Mouse (Mus musculus) MEL (cell line): Measurements from ENCODE around the gene Rab31. TPM values are rescaled to one million over a fixed set of nuclear protein-coding genes. Genes with fewer than 3 reads are reported as not detected.

Experiments used
- DNase-seq: peaks from one replicate; pipeline ENCODE4 v3.0.0; 2011; ENCODE audit warnings: low read depth, low spot score
- H3K27ac ChIP-seq: 2 replicates; pipeline ENCODE4 v1.5.1; 2012; ENCODE audit warnings: low read depth, mild to moderate bottlenecking, control low read depth, low read length, moderate library complexity; ENCODE audit not compliant: control insufficient read depth
- H3K27me3 ChIP-seq, 2 experiments: fragments of 150-350 bp in 1 of 2; sonication (generic) in 1 of 2; 2 replicates each; pipeline ENCODE4 v1.6.1; 2012; ENCODE audit warnings: low read length in 2 of 2, mild to moderate bottlenecking in 2 of 2, improper control_type of control experiment in 1 of 2, moderate library complexity in 1 of 2; ENCODE audit not compliant: insufficient read depth in 2 of 2, control insufficient read depth in 1 of 2
- H3K36me3 ChIP-seq, 2 experiments: 2 replicates each; pipeline ENCODE4 v1.6.1; 2012 to 2014; ENCODE audit warnings: low read length in 2 of 2, improper control_type of control experiment in 1 of 2, inconsistent platforms in 1 of 2, mild to moderate bottlenecking in 1 of 2; ENCODE audit not compliant: insufficient read depth in 2 of 2, control insufficient read depth in 1 of 2
- H3K4me1 ChIP-seq, 2 experiments: fragments of 150-350 bp in 1 of 2; sonication (generic) in 1 of 2; 2 replicates each; pipeline ENCODE4 v1.6.1; 2012; ENCODE audit warnings: low read length in 2 of 2, improper control_type of control experiment in 1 of 2, mild to moderate bottlenecking in 1 of 2; ENCODE audit not compliant: insufficient read depth in 2 of 2, control insufficient read depth in 1 of 2
- H3K4me3 ChIP-seq, 2 experiments: fragments of 150-350 bp in 1 of 2; sonication (generic) in 1 of 2; 2 replicates each; pipeline ENCODE4 v1.5.1; 2012; ENCODE audit warnings: low read depth in 2 of 2, low read length in 2 of 2, mild to moderate bottlenecking in 2 of 2, moderate library complexity in 2 of 2, control low read depth in 1 of 2, improper control_type of control experiment in 1 of 2; ENCODE audit not compliant: control insufficient read depth in 1 of 2, insufficient read depth in 1 of 2
- H3K79me2 ChIP-seq: 2 replicates; pipeline ENCODE4 v1.6.1; 2012; ENCODE audit warnings: mild to moderate bottlenecking, low read length, moderate library complexity; ENCODE audit not compliant: control insufficient read depth, poor library complexity, insufficient read depth
- H3K9ac ChIP-seq: 2 replicates; pipeline ENCODE4 v1.6.1; 2012; ENCODE audit warnings: low read depth, mild to moderate bottlenecking, control low read depth, low read length, moderate library complexity; ENCODE audit not compliant: control insufficient read depth, poor library complexity, severe bottlenecking
- H3K9me3 ChIP-seq: fragments of 150-350 bp; sonication (generic); replicated peaks from 2 replicates; pipeline ENCODE4 v1.6.1; 2012; ENCODE audit warnings: mild to moderate bottlenecking, low read length, improper control_type of control experiment, moderate library complexity; ENCODE audit not compliant: insufficient read depth
- BHLHE40 ChIP-seq: IDR thresholded peaks from 2 replicates; pipeline ENCODE4 v1.6.1; 2012; ENCODE audit warnings: low read depth, mild to moderate bottlenecking, inconsistent platforms, low read length, improper control_type of control experiment, borderline replicate concordance
- CHD1 ChIP-seq: IDR thresholded peaks from 2 replicates; pipeline ENCODE4 v1.6.1; 2012; ENCODE audit warnings: low read depth, mild to moderate bottlenecking, inconsistent platforms, low read length, improper control_type of control experiment
- CTCF ChIP-seq, 3 experiments: IDR thresholded peaks in 2 of 3; conservative IDR thresholded peaks in 1 of 3; 2 replicates each; pipeline ENCODE4 v1.5.1; 2011 to 2012; ENCODE audit warnings: low read length in 3 of 3, low read depth in 2 of 3, mild to moderate bottlenecking in 2 of 3, improper control_type of control experiment in 1 of 3, inconsistent platforms in 1 of 3, mixed read lengths in 1 of 3, moderate library complexity in 1 of 3; ENCODE audit not compliant: control insufficient read depth in 1 of 3, insufficient read depth in 1 of 3, poor library complexity in 1 of 3, severe bottlenecking in 1 of 3
- ELF1 ChIP-seq: IDR thresholded peaks from 2 replicates; pipeline ENCODE4 v1.6.1; 2014; ENCODE audit warnings: low read depth, mild to moderate bottlenecking, inconsistent platforms, low read length, improper control_type of control experiment, moderate library complexity
- EP300 ChIP-seq, 2 experiments: IDR thresholded peaks; 2 replicates each; pipeline ENCODE4 v1.6.1; 2011; ENCODE audit warnings: improper control_type of control experiment in 2 of 2, low read length in 2 of 2, low read depth in 1 of 2, mild to moderate bottlenecking in 1 of 2
- GABPA ChIP-seq: IDR thresholded peaks from 2 replicates; pipeline ENCODE4 v1.6.1; 2012; ENCODE audit warnings: low read depth, mild to moderate bottlenecking, inconsistent platforms, low read length, improper control_type of control experiment, moderate library complexity
- GATA1 ChIP-seq: IDR thresholded peaks from 2 replicates; pipeline ENCODE4 v1.6.1; 2011; ENCODE audit warnings: low read depth, low read length, improper control_type of control experiment
- JUND ChIP-seq: IDR thresholded peaks from 2 replicates; pipeline ENCODE4 v1.6.1; 2011; ENCODE audit warnings: low read depth, mild to moderate bottlenecking, improper control_type of control experiment, low read length
- KAT2A ChIP-seq: conservative IDR thresholded peaks from 2 replicates; pipeline ENCODE4 v1.6.1; 2012; ENCODE audit warnings: low read depth, low read length, improper control_type of control experiment, inconsistent platforms
- MAX ChIP-seq: IDR thresholded peaks from 2 replicates; pipeline ENCODE4 v1.6.1; 2011; ENCODE audit warnings: low read length, improper control_type of control experiment
- MAZ ChIP-seq: IDR thresholded peaks from 2 replicates; pipeline ENCODE4 v1.6.1; 2012; ENCODE audit warnings: low read depth, mild to moderate bottlenecking, inconsistent platforms, low read length, improper control_type of control experiment
- MEF2A ChIP-seq: IDR thresholded peaks from 2 replicates; pipeline ENCODE4 v1.6.1; 2014; ENCODE audit warnings: low read depth, mild to moderate bottlenecking, inconsistent platforms, low read length, improper control_type of control experiment; ENCODE audit not compliant: poor library complexity, insufficient replicate concordance, severe bottlenecking; ENCODE audit errors: extremely low read depth
- MXI1 ChIP-seq: IDR thresholded peaks from 2 replicates; pipeline ENCODE4 v1.6.1; 2011; ENCODE audit warnings: mild to moderate bottlenecking, low read depth, low read length, improper control_type of control experiment
- MYB ChIP-seq: IDR thresholded peaks from 2 replicates; pipeline ENCODE4 v1.6.1; 2011; ENCODE audit warnings: mild to moderate bottlenecking, low read depth, low read length, improper control_type of control experiment
- NRF1 ChIP-seq: IDR thresholded peaks from 2 replicates; pipeline ENCODE4 v1.6.1; 2014; ENCODE audit warnings: low read depth, mild to moderate bottlenecking, inconsistent platforms, low read length, improper control_type of control experiment, moderate library complexity; ENCODE audit not compliant: poor library complexity, insufficient read depth, severe bottlenecking
- POLR2AphosphoS2 ChIP-seq: IDR thresholded peaks from 2 replicates; pipeline ENCODE4 v1.6.1; 2011; ENCODE audit warnings: low read length, improper control_type of control experiment
- POLR2AphosphoS5 ChIP-seq: IDR thresholded peaks from 2 replicates; pipeline ENCODE4 v1.6.1; 2012; ENCODE audit warnings: low read depth, borderline replicate concordance, mild to moderate bottlenecking, inconsistent platforms, low read length, moderate library complexity, mixed read lengths
- RCOR1 ChIP-seq: IDR thresholded peaks from 2 replicates; pipeline ENCODE4 v1.6.1; 2012; ENCODE audit warnings: low read depth, mild to moderate bottlenecking, inconsistent platforms, low read length, improper control_type of control experiment
- SIN3A ChIP-seq: IDR thresholded peaks from 2 replicates; pipeline ENCODE4 v1.6.1; 2012; ENCODE audit warnings: low read length, improper control_type of control experiment, inconsistent platforms
- TCF12 ChIP-seq: IDR thresholded peaks from 2 replicates; pipeline ENCODE4 v1.6.1; 2014; ENCODE audit warnings: low read depth, mild to moderate bottlenecking, inconsistent platforms, low read length, improper control_type of control experiment, moderate library complexity
- USF2 ChIP-seq, 2 experiments: IDR thresholded peaks; 2 replicates each; pipeline ENCODE4 v1.6.1; 2011 to 2012; ENCODE audit warnings: improper control_type of control experiment in 2 of 2, low read length in 2 of 2, borderline replicate concordance in 1 of 2, inconsistent platforms in 1 of 2, low read depth in 1 of 2, mild to moderate bottlenecking in 1 of 2; ENCODE audit not compliant: insufficient read depth in 1 of 2
- ZC3H11A ChIP-seq: IDR thresholded peaks from 2 replicates; pipeline ENCODE4 v1.6.1; 2012; ENCODE audit warnings: low read depth, mild to moderate bottlenecking, inconsistent platforms, low read length, improper control_type of control experiment
- ZKSCAN1 ChIP-seq: IDR thresholded peaks from 2 replicates; pipeline ENCODE4 v1.6.1; 2012; ENCODE audit warnings: low read depth, mild to moderate bottlenecking, inconsistent platforms, low read length, improper control_type of control experiment, moderate library complexity
- ZNF384 ChIP-seq: IDR thresholded peaks from 2 replicates; pipeline ENCODE4 v1.6.1; 2012; ENCODE audit warnings: low read depth, mild to moderate bottlenecking, inconsistent platforms, low read length, improper control_type of control experiment
- polyA plus RNA-seq, 2 experiments: library from polyadenylated mRNA; stranded (reverse) in 1 of 2; unstranded in 1 of 2; fragments of >175 nt in 1 of 2; fragments of >200 nt in 1 of 2; gene quantifications; 2 replicates each; pipeline versions ENCODE4 v1.2.1 to v1.2.4; 2012; ENCODE audit warnings: low replicate concordance in 2 of 2, low read depth in 1 of 2; ENCODE audit not compliant: insufficient read length in 2 of 2, insufficient read depth in 1 of 2, missing spikeins in 1 of 2
- total RNA-seq: library from RNA; depleted of rRNA; stranded (reverse); fragments of 300-350 nt; gene quantifications from 2 replicates; pipeline ENCODE4 v1.2.3, GENCODE M21; 2012

The Rab31 gene
- total and polyA plus RNA-seq, 3 experiments: 23.6 to 25.7 TPM; not detected in 1

DNA sequence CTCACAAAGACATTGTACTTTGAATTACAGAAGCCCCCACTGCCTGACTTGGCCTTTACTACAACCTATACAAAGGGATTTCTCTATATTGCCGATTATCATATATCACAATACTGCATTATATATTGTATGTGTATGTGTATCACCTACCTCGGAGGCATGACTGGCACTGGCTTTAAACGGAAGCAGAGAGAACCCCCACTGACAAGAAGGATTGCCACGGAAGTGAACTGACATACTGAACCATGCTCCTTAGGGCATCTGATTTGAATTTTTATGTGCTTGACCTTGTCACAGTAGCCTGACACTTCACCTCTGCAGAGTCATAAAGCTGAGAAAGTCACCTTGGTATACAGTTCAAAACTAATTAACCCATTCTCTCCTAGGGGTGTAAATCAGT lies 29.6 kb downstream of the Rab31 start:
- Histone ChIP-seq H3K9ac (no peak overlapping the region), H3K9me3 (no peaks in the 10 kb centered on the region), H3K27me3 (no peaks in the 10 kb centered on the region), H3K36me3 (no peaks in the 10 kb centered on the region), H3K79me2 (0 out of 2 replicates have a peak, but pooled peaks cover 1% of the 10 kb centered on the region), H3K4me1 (no peaks in the 10 kb centered on the region)
- TF ChIP-seq MYB (no peak), JUND (no peak), EP300 (IDR thresholded peaks at IDR 0.05; ENCODE audit: low read depth in 1 of 2, low read length in 2 of 2) (no peak), CTCF (IDR thresholded peaks at IDR 0.05 in 2 of 3, conservative IDR thresholded peaks at IDR 0.05 in 1 of 3; ENCODE audit: control insufficient read depth in 1 of 3, insufficient read depth in 1 of 3, low read depth in 2 of 3, low read length in 3 of 3, poor library complexity in 1 of 3, severe bottlenecking in 1 of 3) (no peak), MAZ (no peak), ZC3H11A (no peak), KAT2A (no peak), BHLHE40 (no peak), ZKSCAN1 (no peak), MEF2A (no peak), MXI1 (no peak), ELF1 (no peak), ZNF384 (no peak)
- TF ChIP-seq, all 39 proteins: peak for 0
- Histone ChIP-seq H3K27ac (no peak overlapping the region), H3K4me3 (no peak overlapping the region)
- DNase-seq: no peak

GRCm38 (mm10) chr17:65742245-65742905 lies 30.2 kb downstream of the Rab31 start:
- DNase-seq: no peak
- Histone ChIP-seq H3K27me3 (no peaks in the 10 kb centered on the region), H3K79me2 (0 out of 2 replicates have a peak, but pooled peaks cover 1% of the 10 kb centered on the region), H3K9me3 (no peaks in the 10 kb centered on the region), H3K27ac (no peak overlapping the region), H3K36me3 (no peaks in the 10 kb centered on the region; a peak in 1 of 4 replicates), H3K4me3 (no peak overlapping the region), H3K9ac (no peak overlapping the region), H3K4me1 (no peaks in the 10 kb centered on the region)
- no peak for TF ChIP-seq NRF1
- no peak for TF ChIP-seq RCOR1
- no peak for TF ChIP-seq MAZ
- TF ChIP-seq MAX: no peak
- TF ChIP-seq SIN3A: no peak
- TF ChIP-seq GABPA: no peak
- no peak for TF ChIP-seq POLR2AphosphoS5
- no peak for TF ChIP-seq USF2 (IDR thresholded peaks at IDR 0.05; ENCODE audit: borderline replicate concordance in 1 of 2, insufficient read depth in 1 of 2, low read depth in 1 of 2, low read length in 2 of 2)
- no peak for TF ChIP-seq TCF12
- no peak for TF ChIP-seq GATA1
- no peak for TF ChIP-seq BHLHE40
- TF ChIP-seq CHD1: no peak
- no peak for TF ChIP-seq POLR2AphosphoS2
